Mouse (Mus musculus) MEL (cell line): ENCODE measurements around the gene Wfdc3. TPM values are rescaled to one million over a fixed set of nuclear protein-coding genes. Genes with fewer than 3 reads are reported as not detected.

ENCODE experiments used
- DNase-seq: peaks from one replicate; pipeline ENCODE4 v3.0.0; 2011; ENCODE audit warnings: low read depth, low spot score
- H3K27ac ChIP-seq: 2 replicates; pipeline ENCODE4 v1.5.1; 2012; ENCODE audit warnings: low read depth, mild to moderate bottlenecking, control low read depth, low read length, moderate library complexity; ENCODE audit not compliant: control insufficient read depth
- H3K27me3 ChIP-seq, 2 experiments: fragments of 150-350 bp in 1 of 2; sonication (generic) in 1 of 2; 2 replicates each; pipeline ENCODE4 v1.6.1; 2012; ENCODE audit warnings: low read length in 2 of 2, mild to moderate bottlenecking in 2 of 2, improper control_type of control experiment in 1 of 2, moderate library complexity in 1 of 2; ENCODE audit not compliant: insufficient read depth in 2 of 2, control insufficient read depth in 1 of 2
- H3K36me3 ChIP-seq, 2 experiments: 2 replicates each; pipeline ENCODE4 v1.6.1; 2012 to 2014; ENCODE audit warnings: low read length in 2 of 2, improper control_type of control experiment in 1 of 2, inconsistent platforms in 1 of 2, mild to moderate bottlenecking in 1 of 2; ENCODE audit not compliant: insufficient read depth in 2 of 2, control insufficient read depth in 1 of 2
- H3K4me1 ChIP-seq, 2 experiments: fragments of 150-350 bp in 1 of 2; sonication (generic) in 1 of 2; 2 replicates each; pipeline ENCODE4 v1.6.1; 2012; ENCODE audit warnings: low read length in 2 of 2, improper control_type of control experiment in 1 of 2, mild to moderate bottlenecking in 1 of 2; ENCODE audit not compliant: insufficient read depth in 2 of 2, control insufficient read depth in 1 of 2
- H3K4me3 ChIP-seq, 2 experiments: fragments of 150-350 bp in 1 of 2; sonication (generic) in 1 of 2; 2 replicates each; pipeline ENCODE4 v1.5.1; 2012; ENCODE audit warnings: low read depth in 2 of 2, low read length in 2 of 2, mild to moderate bottlenecking in 2 of 2, moderate library complexity in 2 of 2, control low read depth in 1 of 2, improper control_type of control experiment in 1 of 2; ENCODE audit not compliant: control insufficient read depth in 1 of 2, insufficient read depth in 1 of 2
- H3K79me2 ChIP-seq: 2 replicates; pipeline ENCODE4 v1.6.1; 2012; ENCODE audit warnings: mild to moderate bottlenecking, low read length, moderate library complexity; ENCODE audit not compliant: control insufficient read depth, poor library complexity, insufficient read depth
- H3K9ac ChIP-seq: 2 replicates; pipeline ENCODE4 v1.6.1; 2012; ENCODE audit warnings: low read depth, mild to moderate bottlenecking, control low read depth, low read length, moderate library complexity; ENCODE audit not compliant: control insufficient read depth, poor library complexity, severe bottlenecking
- H3K9me3 ChIP-seq: fragments of 150-350 bp; sonication (generic); replicated peaks from 2 replicates; pipeline ENCODE4 v1.6.1; 2012; ENCODE audit warnings: mild to moderate bottlenecking, low read length, improper control_type of control experiment, moderate library complexity; ENCODE audit not compliant: insufficient read depth
- BHLHE40 ChIP-seq: IDR thresholded peaks from 2 replicates; pipeline ENCODE4 v1.6.1; 2012; ENCODE audit warnings: low read depth, mild to moderate bottlenecking, inconsistent platforms, low read length, improper control_type of control experiment, borderline replicate concordance
- CTCF ChIP-seq, 3 experiments: IDR thresholded peaks in 2 of 3; conservative IDR thresholded peaks in 1 of 3; 2 replicates each; pipeline ENCODE4 v1.5.1; 2011 to 2012; ENCODE audit warnings: low read length in 3 of 3, low read depth in 2 of 3, mild to moderate bottlenecking in 2 of 3, improper control_type of control experiment in 1 of 3, inconsistent platforms in 1 of 3, mixed read lengths in 1 of 3, moderate library complexity in 1 of 3; ENCODE audit not compliant: control insufficient read depth in 1 of 3, insufficient read depth in 1 of 3, poor library complexity in 1 of 3, severe bottlenecking in 1 of 3
- EP300 ChIP-seq, 2 experiments: IDR thresholded peaks; 2 replicates each; pipeline ENCODE4 v1.6.1; 2011; ENCODE audit warnings: improper control_type of control experiment in 2 of 2, low read length in 2 of 2, low read depth in 1 of 2, mild to moderate bottlenecking in 1 of 2
- ETS1 ChIP-seq: IDR thresholded peaks from 2 replicates; pipeline ENCODE4 v1.6.1; 2012; ENCODE audit warnings: low read depth, mild to moderate bottlenecking, inconsistent platforms, low read length, improper control_type of control experiment, moderate library complexity
- GABPA ChIP-seq: IDR thresholded peaks from 2 replicates; pipeline ENCODE4 v1.6.1; 2012; ENCODE audit warnings: low read depth, mild to moderate bottlenecking, inconsistent platforms, low read length, improper control_type of control experiment, moderate library complexity
- GATA1 ChIP-seq: IDR thresholded peaks from 2 replicates; pipeline ENCODE4 v1.6.1; 2011; ENCODE audit warnings: low read depth, low read length, improper control_type of control experiment
- JUND ChIP-seq: IDR thresholded peaks from 2 replicates; pipeline ENCODE4 v1.6.1; 2011; ENCODE audit warnings: low read depth, mild to moderate bottlenecking, improper control_type of control experiment, low read length
- KAT2A ChIP-seq: conservative IDR thresholded peaks from 2 replicates; pipeline ENCODE4 v1.6.1; 2012; ENCODE audit warnings: low read depth, low read length, improper control_type of control experiment, inconsistent platforms
- MAX ChIP-seq: IDR thresholded peaks from 2 replicates; pipeline ENCODE4 v1.6.1; 2011; ENCODE audit warnings: low read length, improper control_type of control experiment
- MXI1 ChIP-seq: IDR thresholded peaks from 2 replicates; pipeline ENCODE4 v1.6.1; 2011; ENCODE audit warnings: mild to moderate bottlenecking, low read depth, low read length, improper control_type of control experiment
- MYB ChIP-seq: IDR thresholded peaks from 2 replicates; pipeline ENCODE4 v1.6.1; 2011; ENCODE audit warnings: mild to moderate bottlenecking, low read depth, low read length, improper control_type of control experiment
- MYC ChIP-seq: IDR thresholded peaks from 2 replicates; pipeline ENCODE4 v1.6.1; 2011; ENCODE audit warnings: low read depth, mild to moderate bottlenecking, low read length, improper control_type of control experiment, moderate library complexity
- NRF1 ChIP-seq: IDR thresholded peaks from 2 replicates; pipeline ENCODE4 v1.6.1; 2014; ENCODE audit warnings: low read depth, mild to moderate bottlenecking, inconsistent platforms, low read length, improper control_type of control experiment, moderate library complexity; ENCODE audit not compliant: poor library complexity, insufficient read depth, severe bottlenecking
- RCOR1 ChIP-seq: IDR thresholded peaks from 2 replicates; pipeline ENCODE4 v1.6.1; 2012; ENCODE audit warnings: low read depth, mild to moderate bottlenecking, inconsistent platforms, low read length, improper control_type of control experiment
- TCF12 ChIP-seq: IDR thresholded peaks from 2 replicates; pipeline ENCODE4 v1.6.1; 2014; ENCODE audit warnings: low read depth, mild to moderate bottlenecking, inconsistent platforms, low read length, improper control_type of control experiment, moderate library complexity
- UBTF ChIP-seq: IDR thresholded peaks from 2 replicates; pipeline ENCODE4 v1.6.1; 2012; ENCODE audit warnings: low read depth, mild to moderate bottlenecking, inconsistent platforms, low read length, improper control_type of control experiment, moderate library complexity, borderline replicate concordance; ENCODE audit not compliant: insufficient read depth
- USF1 ChIP-seq: IDR thresholded peaks from 2 replicates; pipeline ENCODE4 v1.6.1; 2014; ENCODE audit warnings: low read depth, mild to moderate bottlenecking, inconsistent platforms, low read length, improper control_type of control experiment, moderate library complexity
- ZC3H11A ChIP-seq: IDR thresholded peaks from 2 replicates; pipeline ENCODE4 v1.6.1; 2012; ENCODE audit warnings: low read depth, mild to moderate bottlenecking, inconsistent platforms, low read length, improper control_type of control experiment
- polyA plus RNA-seq, 2 experiments: library from polyadenylated mRNA; stranded (reverse) in 1 of 2; unstranded in 1 of 2; fragments of >175 nt in 1 of 2; fragments of >200 nt in 1 of 2; gene quantifications; 2 replicates each; pipeline versions ENCODE4 v1.2.1 to v1.2.4; 2012; ENCODE audit warnings: low replicate concordance in 2 of 2, low read depth in 1 of 2; ENCODE audit not compliant: insufficient read length in 2 of 2, insufficient read depth in 1 of 2, missing spikeins in 1 of 2
- total RNA-seq: library from RNA; depleted of rRNA; stranded (reverse); fragments of 300-350 nt; gene quantifications from 2 replicates; pipeline ENCODE4 v1.2.3, GENCODE M21; 2012

Wfdc3 gene
- total and polyA plus RNA-seq, 3 experiments: 0.31 to 0.40 TPM; not detected in 1

DNA sequence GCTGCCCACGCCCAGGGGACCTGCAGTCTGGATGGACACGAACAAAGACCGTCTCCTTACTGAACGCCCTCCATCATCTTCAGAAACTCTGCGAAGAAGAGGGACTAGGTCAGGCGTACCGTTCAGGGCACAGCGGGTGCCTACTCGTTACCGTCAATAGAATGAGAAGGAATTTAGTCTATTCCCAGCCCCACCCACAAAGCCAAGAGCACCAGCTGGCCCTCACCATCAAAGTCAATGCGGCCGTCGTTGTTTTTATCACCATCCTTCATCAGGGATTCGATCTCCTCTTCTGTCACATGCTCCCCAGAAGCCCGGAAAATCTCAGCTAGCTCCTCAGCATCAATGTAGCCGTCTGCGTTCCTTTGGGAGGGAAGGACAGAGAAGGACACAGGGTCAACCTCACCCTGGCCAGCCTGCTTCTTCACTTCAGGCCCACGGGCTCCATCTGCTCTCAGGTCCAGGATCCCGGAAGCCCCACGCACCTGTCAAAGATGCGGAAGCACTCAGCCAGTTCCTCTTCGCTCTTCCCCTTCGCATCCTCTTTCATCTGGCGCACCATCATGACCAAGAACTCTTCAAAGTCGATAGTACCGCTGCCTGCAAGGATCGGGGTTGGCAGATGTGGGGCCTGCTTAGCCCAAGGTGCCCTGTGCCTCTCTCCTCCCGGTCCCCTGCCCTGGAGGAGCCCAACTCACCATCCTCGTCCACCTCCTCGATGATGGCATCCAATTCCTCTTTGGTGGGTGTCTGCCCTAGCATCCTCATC, 31.7 kb upstream of the Wfdc3 start:
- Histone ChIP-seq H3K79me2 (no peaks in the 10 kb centered on the region), H3K27me3 (no peaks in the 10 kb centered on the region), H3K36me3 (peaks cover 0 to 10% of the 10 kb centered on the region in 2 experiments; a peak in 2 of 4 replicates), H3K4me3 (no peak overlapping the region), H3K27ac (no peak overlapping the region), H3K9ac (no peak overlapping the region), H3K4me1 (peaks cover 0 to 11% of the 10 kb centered on the region in 2 experiments; a peak in 3 of 4 replicates), H3K9me3 (no peaks in the 10 kb centered on the region)
- TF ChIP-seq MAX: no peak
- TF ChIP-seq USF1: no peak
- no peak for DNase-seq

DNA sequence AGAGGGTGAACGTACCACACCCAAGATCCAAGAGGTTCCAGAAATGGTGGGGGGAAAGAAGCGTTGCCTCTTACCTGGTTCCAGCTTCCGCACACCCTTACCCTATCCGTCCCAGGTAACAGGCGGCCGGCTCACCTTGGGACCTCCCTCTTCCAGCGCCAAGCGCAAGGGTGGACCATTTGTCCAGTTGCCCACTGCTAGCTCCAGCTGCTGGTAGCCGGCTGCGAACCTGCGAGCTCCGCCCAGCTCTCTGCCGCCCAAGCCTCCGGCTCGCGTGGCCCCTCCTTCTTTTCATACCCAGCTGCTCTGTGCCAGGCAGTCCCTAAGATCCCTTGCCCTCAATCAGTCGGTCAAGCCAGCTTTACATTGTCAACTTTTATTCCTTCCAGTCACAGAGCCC, 31.1 kb upstream of the Wfdc3 start:
- no peak overlapping the region for H3K9ac ChIP-seq
- H3K4me1 ChIP-seq: peaks cover 0 to 17% of the 10 kb centered on the region in 2 experiments; a peak in 3 of 4 replicates
- TF ChIP-seq GABPA: no peak
- H3K9me3 ChIP-seq: no peaks in the 10 kb centered on the region
- peaks cover 2% of the 10 kb centered on the region; the same call in 1 of the 2 replicates for H3K79me2 ChIP-seq
- H3K27ac ChIP-seq: no peak overlapping the region
- no peaks in the 10 kb centered on the region for H3K27me3 ChIP-seq
- peaks cover 0 to 15% of the 10 kb centered on the region in 2 experiments; a peak in 2 of 4 replicates for H3K36me3 ChIP-seq
- no peak for DNase-seq
- no peak overlapping the region for H3K4me3 ChIP-seq

DNA sequence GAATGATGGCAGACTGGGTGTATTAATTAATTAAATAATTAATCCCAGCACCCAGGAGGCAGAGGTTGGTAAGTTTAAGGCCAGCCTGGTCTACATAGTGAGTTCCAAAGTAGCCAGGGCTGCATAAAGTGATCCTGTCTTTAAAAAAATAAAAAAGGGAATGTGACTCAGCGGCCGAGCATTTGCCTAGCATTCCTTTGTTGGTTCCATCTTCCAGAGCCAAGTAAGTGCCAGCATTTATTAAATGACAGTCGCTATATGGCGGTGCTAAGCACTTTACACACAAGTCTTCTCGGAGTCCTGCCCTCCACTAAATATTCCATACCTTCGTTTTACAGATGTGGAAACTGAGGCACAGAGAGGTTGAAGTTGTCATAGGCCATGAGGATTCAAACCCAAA, 30.4 kb upstream of the Wfdc3 start:
- no peaks in the 10 kb centered on the region for H3K27me3 ChIP-seq
- TF ChIP-seq NRF1: no peak
- TF ChIP-seq TCF12: no peak
- no peak for TF ChIP-seq JUND
- TF ChIP-seq MAX: no peak
- no peak for TF ChIP-seq CTCF (IDR thresholded peaks at IDR 0.05 in 2 of 3, conservative IDR thresholded peaks at IDR 0.05 in 1 of 3; ENCODE audit: control insufficient read depth in 1 of 3, insufficient read depth in 1 of 3, low read depth in 2 of 3, low read length in 3 of 3, poor library complexity in 1 of 3, severe bottlenecking in 1 of 3)
- peaks cover 3 to 23% of the 10 kb centered on the region in 2 experiments; a peak in 3 of 4 replicates for H3K4me1 ChIP-seq
- H3K9ac ChIP-seq: no peak overlapping the region
- peaks cover 8% of the 10 kb centered on the region for H3K79me2 ChIP-seq
- H3K9me3 ChIP-seq: no peaks in the 10 kb centered on the region
- no peak for DNase-seq
- H3K27ac ChIP-seq: no peak overlapping the region
- no peak overlapping the region for H3K4me3 ChIP-seq
- H3K36me3 ChIP-seq: peaks cover 2 to 22% of the 10 kb centered on the region in 2 experiments

DNA sequence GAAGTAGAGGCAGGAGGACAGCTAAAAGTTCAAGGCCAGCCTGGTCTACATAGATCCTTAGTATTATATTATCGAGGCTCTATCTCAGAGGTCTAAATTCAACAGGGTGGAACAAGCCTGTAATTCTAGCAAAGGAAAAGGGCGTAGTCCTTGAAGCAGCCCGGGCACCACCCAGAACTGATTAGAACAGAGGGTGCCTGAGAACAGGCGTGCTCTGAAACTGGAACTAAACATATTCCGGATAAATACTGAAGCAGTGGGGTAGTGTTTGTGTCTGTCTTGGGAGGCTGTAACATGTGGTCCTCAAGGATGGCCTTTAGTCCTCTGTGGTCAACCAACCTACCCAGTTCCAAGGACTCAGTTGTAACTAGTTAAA, 28.2 kb upstream of the Wfdc3 start:
- DNase-seq: peak; percentile 87
- H3K4me1 ChIP-seq: peaks cover 3 to 29% of the 10 kb centered on the region in 2 experiments; a peak in 3 of 4 replicates
- H3K27me3 ChIP-seq: no peaks in the 10 kb centered on the region
- H3K79me2 ChIP-seq: peaks cover 24% of the 10 kb centered on the region
- H3K4me3 ChIP-seq: peak overlapping the region; percentile 34 to 51
- H3K9ac ChIP-seq: peak overlapping the region; percentile 59
- H3K36me3 ChIP-seq: peaks cover 2 to 27% of the 10 kb centered on the region in 2 experiments
- no peaks in the 10 kb centered on the region for H3K9me3 ChIP-seq
- peak overlapping the region; percentile 97 for H3K27ac ChIP-seq
- peak; percentile 70 for TF ChIP-seq ETS1
- TF ChIP-seq EP300 (IDR thresholded peaks at IDR 0.05; ENCODE audit: low read depth in 1 of 2, low read length in 2 of 2): peak; percentile 30 to 63; a peak in 2 of 4 replicates
- peak; percentile 80 for TF ChIP-seq MYC
- TF ChIP-seq KAT2A: no peak
- no peak for TF ChIP-seq UBTF
- TF ChIP-seq MYB: no peak
- TF ChIP-seq RCOR1: 0 out of 2 replicates have a peak, but pooled peaks have one; percentile 17
- peak; percentile 92 for TF ChIP-seq MXI1
- TF ChIP-seq MAX: peak; percentile 75; the same call in 1 of the 2 replicates
- peak; percentile 67; the same call in 1 of the 2 replicates for TF ChIP-seq GATA1
- TF ChIP-seq BHLHE40: 0 out of 2 replicates have a peak, but pooled peaks have one; percentile 18
- TF ChIP-seq ZC3H11A: no peak
